Mouse (Mus musculus) kidney, embryonic 16.5 days (tissue): ENCODE data around the gene Tmem8. TPM values are rescaled to one million over a fixed set of nuclear protein-coding genes. Genes with fewer than 3 reads are reported as not detected.
"Not testable (repeated sequence)": the region's sequence is repeated elsewhere in the genome, so short reads cannot be mapped to it uniquely, and the experiment has no call there.

ENCODE experiments used
- ATAC-seq: fragments of 200-750 bp; cut with Nextera tagmentation; 2 replicates; pipeline ENCODE4 v1.8.0; 2017; ENCODE audit warnings: moderate TSS enrichment; ENCODE audit not compliant: low FRiP score, low TSS enrichment
- H3K27ac ChIP-seq: fragments of 300-500 bp; sonication (generic); 2 replicates; pipeline ENCODE4 v1.5.1; 2014; ENCODE audit warnings: low read length
- H3K27me3 ChIP-seq: fragments of 300-500 bp; sonication (generic); 2 replicates; pipeline ENCODE4 v1.6.1; 2014; ENCODE audit warnings: low read length, control low read depth, mixed read lengths; ENCODE audit not compliant: insufficient read depth
- H3K36me3 ChIP-seq: fragments of 300-500 bp; sonication (generic); 2 replicates; pipeline ENCODE4 v1.6.1; 2014; ENCODE audit warnings: low read length, control low read depth, mixed read lengths; ENCODE audit not compliant: insufficient read depth
- H3K4me1 ChIP-seq: fragments of 300-500 bp; sonication (generic); 2 replicates; pipeline ENCODE4 v1.6.1; 2014; ENCODE audit warnings: low read length, control low read depth, mixed read lengths; ENCODE audit not compliant: insufficient read depth
- H3K4me2 ChIP-seq: fragments of 300-500 bp; sonication (generic); replicated peaks from 2 replicates; pipeline ENCODE4 v1.6.1; 2014; ENCODE audit warnings: low read depth, low read length
- H3K4me3 ChIP-seq: fragments of 300-500 bp; sonication (generic); 2 replicates; pipeline ENCODE4 v1.5.1; 2014; ENCODE audit warnings: mild to moderate bottlenecking, low read length
- H3K9ac ChIP-seq: fragments of 300-500 bp; sonication (generic); replicated peaks from 2 replicates; pipeline ENCODE4 v1.6.1; 2014; ENCODE audit warnings: low read length
- H3K9me3 ChIP-seq: fragments of 300-500 bp; sonication (generic); 2 replicates; pipeline ENCODE4 v1.6.1; 2016; ENCODE audit warnings: low read length, control low read depth
- WGBS: fragments of 180-500 bp; shearing (Covaris S2); extraction: QIAGEN DNeasy Blood & Tissue Kit; methylation state at CpG from one replicate; pipeline ENCODE4 v1.1.7; 2014; 5-methylcytosine and 5-hydroxymethylcytosine counted together
- polyA plus RNA-seq: library from polyadenylated mRNA; unstranded; fragments of >200 nt; fragmentation: Nextera tagmentation; extraction: Ambion mirVana; gene quantifications from 2 replicates; pipeline ENCODE4 v1.2.1, GENCODE M21; 2015

The Tmem8 gene
- polyA plus RNA-seq, 1 experiment from 2014 or later, result 7.1 TPM

- Histone ChIP-seq H3K27ac (no peak overlapping the region), H3K9ac (no peak overlapping the region), H3K9me3 (no peaks in the 10 kb centered on the region), H3K4me1 (peaks cover 17% of the 10 kb centered on the region), H3K27me3 (peaks cover 40% of the 10 kb centered on the region), H3K4me3 (no peak overlapping the region), H3K36me3 (no peaks in the 10 kb centered on the region), H3K4me2 (no peak overlapping the region)
- 37% methylated on average over 4 of the region's 4 CpGs for WGBS
- ATAC-seq, result no peak
Observed at GRCm38 (mm10) chr17:26110156-26110555, 2.9 kb upstream of the Tmem8 start.

- 5% methylated on average over 4 of the region's 4 CpGs for WGBS
- ATAC-seq, result no peak
- Histone ChIP-seq H3K9ac (no peak overlapping the region), H3K4me3 (no peak overlapping the region), H3K27ac (no peak overlapping the region), H3K36me3 (no peaks in the 10 kb centered on the region), H3K4me1 (peaks cover 21% of the 10 kb centered on the region), H3K9me3 (no peaks in the 10 kb centered on the region), H3K27me3 (peaks cover 48% of the 10 kb centered on the region), H3K4me2 (no peak overlapping the region)
Observed at GRCm38 (mm10) chr17:26111024-26111423, 2.1 kb upstream of the Tmem8 start.

GRCm38 (mm10) chr17:26111722-26112121 is 1.4 kb upstream of the Tmem8 start:
- peaks cover 26% of the 10 kb centered on the region for H3K4me1 ChIP-seq
- WGBS, result 27% methylated on average over 4 of the region's 4 CpGs
- H3K4me2 ChIP-seq, result no peak overlapping the region
- H3K27ac ChIP-seq, result no peak overlapping the region
- no peak overlapping the region for H3K4me3 ChIP-seq
- peaks cover 53% of the 10 kb centered on the region for H3K27me3 ChIP-seq
- no peak overlapping the region for H3K9ac ChIP-seq
- no peaks in the 10 kb centered on the region for H3K9me3 ChIP-seq
- H3K36me3 ChIP-seq, result no peaks in the 10 kb centered on the region
- no peak for ATAC-seq

GRCm38 (mm10) chr17:26112751-26113150 is 348 bp upstream of the Tmem8 start:
- Histone ChIP-seq H3K4me1 (peaks cover 26% of the 10 kb centered on the region), H3K9ac (no peak overlapping the region; the same call in 1 of the 2 replicates), H3K27ac (no peak overlapping the region), H3K27me3 (peaks cover 56% of the 10 kb centered on the region), H3K9me3 (no peaks in the 10 kb centered on the region), H3K36me3 (no peaks in the 10 kb centered on the region), H3K4me3 (peak overlapping the region; percentile 69), H3K4me2 (peak overlapping the region; percentile 92)
- 18% methylated on average over 14 of the region's 14 CpGs for WGBS
- ATAC-seq, result no peak

- Histone ChIP-seq H3K4me1 (peaks cover 26% of the 10 kb centered on the region), H3K9ac (peak overlapping the region; percentile 75), H3K27ac (peak overlapping the region; percentile 40; the same call in 1 of the 2 replicates), H3K4me3 (peak overlapping the region; percentile 69), H3K27me3 (peaks cover 56% of the 10 kb centered on the region), H3K9me3 (no peaks in the 10 kb centered on the region), H3K36me3 (no peaks in the 10 kb centered on the region), H3K4me2 (peak overlapping the region; percentile 92)
- ATAC-seq, result no peak
- WGBS, result 11% methylated on average over 8 of the region's 8 CpGs
Observed at GRCm38 (mm10) chr17:26114061-26114460, 962 bp downstream of the Tmem8 start.

- not testable (repeated sequence) for H3K4me3 ChIP-seq, H3K4me2 ChIP-seq, H3K9ac ChIP-seq, ATAC-seq, H3K27ac ChIP-seq, H3K9me3 ChIP-seq, H3K36me3 ChIP-seq
- WGBS, result 64% methylated on average over 7 of the region's 7 CpGs
- H3K4me1 ChIP-seq, result peaks cover 26% of the 10 kb centered on the region
- H3K27me3 ChIP-seq, result peaks cover 56% of the 10 kb centered on the region
Observed at GRCm38 (mm10) chr17:26114461-26114860, 1.4 kb downstream of the Tmem8 start.

- Histone ChIP-seq H3K9me3 (no peaks in the 10 kb centered on the region), H3K4me2 (no peak overlapping the region), H3K36me3 (no peaks in the 10 kb centered on the region), H3K27ac (peak overlapping the region; percentile 27), H3K27me3 (peaks cover 53% of the 10 kb centered on the region), H3K4me3 (no peak overlapping the region), H3K9ac (no peak overlapping the region), H3K4me1 (peaks cover 28% of the 10 kb centered on the region)
- WGBS, result 82% methylated on average over 7 of the region's 7 CpGs
- peak; percentile 16; the same call in 1 of the 2 replicates for ATAC-seq
Observed at GRCm38 (mm10) chr17:26115205-26115898, 2.3 kb downstream of the Tmem8 start.

GRCm38 (mm10) chr17:26115956-26116487 is 2.9 kb downstream of the Tmem8 start:
- Histone ChIP-seq H3K4me2 (no peak overlapping the region), H3K27ac (peak overlapping the region; percentile 27), H3K4me3 (no peak overlapping the region), H3K27me3 (peaks cover 46% of the 10 kb centered on the region), H3K9ac (no peak overlapping the region), H3K36me3 (no peaks in the 10 kb centered on the region), H3K9me3 (no peaks in the 10 kb centered on the region), H3K4me1 (peaks cover 25% of the 10 kb centered on the region)
- 70% methylated on average over 2 of the region's 3 CpGs for WGBS
- ATAC-seq, result no peak

GRCm38 (mm10) chr17:26116503-26117258 is 3.6 kb downstream of the Tmem8 start:
- peaks cover 25% of the 10 kb centered on the region for H3K4me1 ChIP-seq
- H3K9ac ChIP-seq, result no peak overlapping the region
- no peak for ATAC-seq
- 80% methylated on average over 17 of the region's 17 CpGs for WGBS
- no peaks in the 10 kb centered on the region for H3K36me3 ChIP-seq
- H3K4me2 ChIP-seq, result no peak overlapping the region
- H3K4me3 ChIP-seq, result no peak overlapping the region
- H3K27ac ChIP-seq, result peak overlapping the region; percentile 7; the same call in 1 of the 2 replicates
- peaks cover 40% of the 10 kb centered on the region for H3K27me3 ChIP-seq
- H3K9me3 ChIP-seq, result no peaks in the 10 kb centered on the region
